Mouse (Mus musculus) frontal cortex, postnatal 25 days (tissue): ENCODE measurements at regions not wholly inside any gene's neighbourhood (a gene's known extent, or its start where the extent isn't known, plus 50 kb on each side); places are given as distances from the start of the nearest gene placed in this dataset.
A peak's percentile ranks its signal among the peaks of the same experiment; 100 is the strongest.

Experiments used
- DNase-seq, 2 experiments: peaks; one replicate each; pipeline ENCODE4 v3.0.0; 2022; ENCODE audit warnings: low spot score in 2 of 2

GRCm38 (mm10) chr12:26535261-26535890, 66.4 kb downstream of the Cmpk2 start:
- DNase-seq: no peak

GRCm38 (mm10) chr12:26534229-26535105, 65.5 kb downstream of the Cmpk2 start:
- DNase-seq: no peak

- no peak for DNase-seq
These were observed 64.7 kb downstream of the Cmpk2 start for GRCm38 (mm10) chr12:26533641-26534151.

GRCm38 (mm10) chr12:26532823-26533640, 64.0 kb downstream of the Cmpk2 start:
- peak; percentile 75 to 78 for DNase-seq

GRCm38 (mm10) chr12:26532076-26532475, 63.1 kb downstream of the Cmpk2 start:
- no peak for DNase-seq
